Mouse (Mus musculus) lung, postnatal 0 days (tissue): ENCODE data around the gene Clk4. TPM values are rescaled to one million over a fixed set of nuclear protein-coding genes. Genes with fewer than 3 reads are reported as not detected.

Experiments used
- ATAC-seq: fragments of 200-750 bp; cut with Nextera tagmentation; 2 replicates; pipeline ENCODE4 v1.8.0; 2017; ENCODE audit warnings: moderate library complexity
- DNase-seq: peaks from one replicate; pipeline ENCODE4 v3.0.0-alpha.2; 2016; ENCODE audit warnings: low spot score
- H3K27ac ChIP-seq: fragments of 300-500 bp; sonication (generic); 2 replicates; pipeline ENCODE4 v1.5.1; 2014; ENCODE audit warnings: antibody characterized with exemption, mild to moderate bottlenecking, low read length, mixed read lengths
- H3K27me3 ChIP-seq: fragments of 300-500 bp; sonication (generic); replicated peaks from 2 replicates; pipeline ENCODE4 v1.6.1; 2014; ENCODE audit warnings: low read length, mixed read lengths; ENCODE audit not compliant: insufficient read depth
- H3K36me3 ChIP-seq: fragments of 300-500 bp; sonication (generic); 2 replicates; pipeline ENCODE4 v1.6.1; 2014; ENCODE audit warnings: low read length, mixed read lengths; ENCODE audit not compliant: insufficient read depth
- H3K4me1 ChIP-seq: fragments of 300-500 bp; sonication (generic); 2 replicates; pipeline ENCODE4 v1.6.1; 2014; ENCODE audit warnings: antibody characterized with exemption, low read depth, low read length, mixed read lengths; ENCODE audit not compliant: insufficient read depth
- H3K4me2 ChIP-seq: fragments of 300-500 bp; sonication (generic); replicated peaks from 2 replicates; pipeline ENCODE4 v1.6.1; 2014; ENCODE audit warnings: low read depth, mild to moderate bottlenecking, low read length, moderate library complexity, mixed read lengths
- H3K4me3 ChIP-seq: fragments of 300-500 bp; sonication (generic); 2 replicates; pipeline ENCODE4 v1.5.1; 2014; ENCODE audit warnings: low read depth, low read length
- H3K9ac ChIP-seq: fragments of 300-500 bp; sonication (generic); replicated peaks from 2 replicates; pipeline ENCODE4 v1.6.1; 2014; ENCODE audit warnings: low read depth, mild to moderate bottlenecking
- H3K9me3 ChIP-seq: fragments of 300-500 bp; sonication (generic); 2 replicates; pipeline ENCODE4 v1.6.1; 2016; ENCODE audit warnings: low read length, mixed read lengths
- CTCF ChIP-seq: IDR thresholded peaks from 2 replicates; pipeline ENCODE4 v1.5.1; 2016; ENCODE audit warnings: antibody characterized with exemption, mild to moderate bottlenecking
- EP300 ChIP-seq: IDR thresholded peaks from 2 replicates; pipeline ENCODE4 v1.6.1; 2016; ENCODE audit warnings: antibody characterized with exemption, mild to moderate bottlenecking, control low read depth
- WGBS: fragments of 180-500 bp; shearing (Covaris S2); extraction: QIAGEN DNeasy Blood & Tissue Kit; methylation state at CpG from one replicate; pipeline ENCODE4 v1.1.7; 2014; 5-methylcytosine and 5-hydroxymethylcytosine counted together
- polyA plus RNA-seq: library from polyadenylated mRNA; unstranded; fragments of >200 nt; fragmentation: Nextera tagmentation; extraction: Ambion mirVana; gene quantifications from 2 replicates; pipeline ENCODE4 v1.2.1, GENCODE M21; 2015

Clk4 gene
- polyA plus RNA-seq, 1 experiment from 2014 or later = 101 TPM

DNA sequence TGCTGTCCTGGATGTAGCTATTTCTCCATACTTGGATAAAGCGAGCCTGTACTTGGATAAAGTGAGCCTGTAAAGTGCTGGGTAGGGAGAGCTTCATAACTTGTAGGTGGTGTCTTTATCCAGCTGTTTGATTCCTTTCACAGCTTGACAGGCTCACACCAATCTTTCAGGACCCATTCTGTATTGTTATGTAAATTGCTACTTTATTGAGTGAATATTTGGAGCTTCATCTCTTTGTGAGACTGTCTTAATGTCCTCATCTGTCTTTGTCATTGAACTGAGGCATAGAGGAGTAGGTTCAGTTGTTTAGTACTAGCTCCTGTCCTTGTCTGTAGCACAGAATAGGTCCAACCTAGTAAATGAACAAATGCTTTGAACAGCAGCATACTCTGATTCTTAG lies 12.9 kb downstream of the Clk4 start:
- peaks cover 43% of the 10 kb centered on the region; the same call in 1 of the 2 replicates for H3K36me3 ChIP-seq
- no peaks in the 10 kb centered on the region for H3K27me3 ChIP-seq
- no peaks in the 10 kb centered on the region for H3K9me3 ChIP-seq
- ATAC-seq (no peak), DNase-seq (no peak)
- no peak overlapping the region for H3K9ac ChIP-seq
- WGBS = 92% methylated on average over 1 of the region's 1 CpGs
- H3K27ac ChIP-seq = no peak overlapping the region
- TF ChIP-seq EP300 = no peak
- TF ChIP-seq CTCF = no peak
- H3K4me1 ChIP-seq = no peaks in the 10 kb centered on the region
- H3K4me2 ChIP-seq = no peak overlapping the region
- H3K4me3 ChIP-seq = no peak overlapping the region

DNA sequence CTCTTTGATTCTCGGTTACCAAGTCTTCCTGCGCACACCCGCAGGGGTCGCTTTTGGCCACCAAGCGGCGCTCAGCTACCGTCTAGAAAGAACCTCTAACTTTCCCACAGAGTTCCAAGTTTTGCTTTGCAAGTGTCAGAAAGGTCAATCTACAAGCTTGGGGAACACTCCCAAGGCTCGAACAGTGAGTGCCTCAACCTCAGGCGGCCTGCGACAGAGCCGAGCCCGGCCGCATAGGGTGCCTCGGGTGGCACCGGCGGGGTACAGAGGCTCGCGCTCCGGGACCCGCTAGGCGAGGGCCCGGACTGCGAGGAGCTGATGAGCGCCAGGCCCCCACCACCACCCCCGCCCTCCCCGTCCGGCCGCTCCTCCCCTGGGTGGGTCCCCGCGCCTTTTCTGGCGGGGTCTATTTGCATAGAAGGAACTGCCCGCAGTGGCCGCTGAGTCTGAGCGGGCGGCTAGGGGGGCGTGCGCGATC lies 28.1 kb downstream of the Clk4 start, which contains the start of gene Col23a1:
Gene Col23a1, plus strand, starts transcription at position 357 of the 478 bp plus-strand sequence.
- Histone ChIP-seq H3K36me3 (no peaks in the 10 kb centered on the region), H3K9ac (peak within 1 kb of the TSS; percentile 36), H3K27ac (peak within 1 kb of the TSS; percentile 80), H3K9me3 (no peaks in the 10 kb centered on the region), H3K4me1 (no peaks in the 10 kb centered on the region), H3K4me3 (peak within 1 kb of the TSS; percentile 65), H3K4me2 (peak within 1 kb of the TSS; percentile 96), H3K27me3 (no peaks in the 10 kb centered on the region; the same call in 1 of the 2 replicates)
- WGBS = 3% methylated on average over 27 of the region's 38 CpGs
- TF ChIP-seq EP300 (no peak), CTCF (peak; percentile 95)
- ATAC-seq (peak; percentile 92), DNase-seq (peak; percentile 96)

DNA sequence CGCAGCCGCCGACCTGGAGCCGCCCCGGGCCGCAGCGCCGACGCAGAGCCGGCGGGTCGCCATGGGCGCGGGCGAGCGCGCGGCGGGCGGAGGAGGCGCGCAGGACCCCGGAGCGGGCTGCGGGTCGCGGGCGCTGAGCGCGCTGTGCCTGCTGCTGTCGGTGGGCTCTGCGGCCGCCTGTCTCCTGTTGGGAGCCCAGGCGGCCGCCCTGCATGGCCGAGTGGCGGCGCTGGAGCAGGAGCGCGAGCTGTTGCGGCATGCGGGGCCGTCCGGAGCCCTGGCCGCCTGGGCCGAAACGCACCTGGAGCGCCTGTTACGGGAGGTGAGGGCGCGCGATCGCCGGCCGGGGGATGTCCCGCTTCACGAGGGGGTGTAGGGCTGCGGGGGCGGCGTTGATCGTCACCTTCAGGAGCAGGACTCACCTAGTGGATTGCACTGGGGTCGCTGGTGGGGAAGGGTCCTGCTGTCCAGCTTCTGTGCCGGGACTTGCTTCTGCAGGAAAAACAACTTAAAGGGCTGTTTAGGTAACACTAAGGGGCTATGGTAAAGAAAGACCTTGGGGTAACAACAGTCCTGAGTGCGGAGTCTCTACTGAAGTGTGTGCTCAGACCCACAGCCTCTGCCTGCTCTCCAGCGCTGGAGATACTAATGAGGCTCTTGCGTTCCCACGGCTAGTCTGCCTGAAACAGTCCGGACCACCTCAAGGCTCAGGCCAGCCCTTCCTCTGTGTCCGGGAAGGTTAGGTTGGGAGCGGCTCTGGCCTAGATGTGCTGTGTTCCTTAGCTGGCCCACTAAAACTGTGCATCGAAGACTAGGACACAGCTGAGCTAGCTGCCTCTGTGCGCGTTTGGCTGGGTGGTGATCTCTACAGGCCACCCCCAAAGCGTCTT lies 28.8 kb downstream of the Clk4 start:
- peak overlapping the region; percentile 96 for H3K4me2 ChIP-seq
- H3K36me3 ChIP-seq = no peaks in the 10 kb centered on the region

DNA sequence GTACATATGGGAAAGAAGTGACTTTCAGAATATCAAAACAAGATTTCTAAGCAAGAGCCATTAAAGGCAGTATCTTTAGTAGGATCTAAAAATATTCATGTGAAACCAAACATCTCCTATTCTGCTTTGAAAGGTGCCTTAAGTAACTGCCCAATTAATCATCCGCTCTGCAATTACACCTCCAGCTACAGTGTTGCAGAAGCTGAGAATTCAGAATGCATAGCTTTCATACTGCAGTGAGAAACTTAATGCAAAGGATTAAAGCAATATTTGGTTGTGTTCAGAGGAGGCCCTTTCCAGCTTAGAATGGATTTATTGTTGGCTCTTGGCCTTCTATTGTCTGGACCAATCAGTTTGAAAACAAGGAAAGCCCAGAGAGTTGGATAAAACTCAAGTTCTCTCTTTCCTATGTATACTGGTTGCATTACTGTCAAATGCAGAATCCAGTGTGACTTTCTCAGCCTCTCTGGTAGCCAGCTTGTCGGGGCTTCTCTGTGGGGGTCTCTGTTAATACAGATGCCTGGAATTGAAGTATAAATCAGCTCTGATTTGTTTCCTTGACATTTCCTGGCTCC lies 32.5 kb downstream of the Clk4 start:
- H3K4me1 ChIP-seq = no peaks in the 10 kb centered on the region
- no peak overlapping the region for H3K4me2 ChIP-seq
- H3K27me3 ChIP-seq = no peaks in the 10 kb centered on the region; the same call in 1 of the 2 replicates
- no peaks in the 10 kb centered on the region for H3K9me3 ChIP-seq
- ATAC-seq (no peak), DNase-seq (no peak)
- H3K27ac ChIP-seq = no peak overlapping the region
- TF ChIP-seq CTCF (no peak), EP300 (no peak)
- 55% methylated on average over 2 of the region's 2 CpGs for WGBS
- H3K4me3 ChIP-seq = no peak overlapping the region
- no peaks in the 10 kb centered on the region for H3K36me3 ChIP-seq
- no peak overlapping the region for H3K9ac ChIP-seq

More for the DNA sequence above, 28.8 kb downstream of the Clk4 start:
- TF ChIP-seq CTCF (peak; percentile 65), EP300 (no peak)
- ATAC-seq (peak; percentile 77), DNase-seq (peak; percentile 71)
- no peaks in the 10 kb centered on the region for H3K9me3 ChIP-seq
- 3% methylated on average over 38 of the region's 74 CpGs for whole genome bisulfite sequencing
- H3K9ac ChIP-seq = peak overlapping the region; percentile 36
- peak overlapping the region; percentile 65 for H3K4me3 ChIP-seq
- no peaks in the 10 kb centered on the region; the same call in 1 of the 2 replicates for H3K27me3 ChIP-seq
- H3K27ac ChIP-seq = peak overlapping the region; percentile 80
- H3K4me1 ChIP-seq = no peaks in the 10 kb centered on the region

DNA sequence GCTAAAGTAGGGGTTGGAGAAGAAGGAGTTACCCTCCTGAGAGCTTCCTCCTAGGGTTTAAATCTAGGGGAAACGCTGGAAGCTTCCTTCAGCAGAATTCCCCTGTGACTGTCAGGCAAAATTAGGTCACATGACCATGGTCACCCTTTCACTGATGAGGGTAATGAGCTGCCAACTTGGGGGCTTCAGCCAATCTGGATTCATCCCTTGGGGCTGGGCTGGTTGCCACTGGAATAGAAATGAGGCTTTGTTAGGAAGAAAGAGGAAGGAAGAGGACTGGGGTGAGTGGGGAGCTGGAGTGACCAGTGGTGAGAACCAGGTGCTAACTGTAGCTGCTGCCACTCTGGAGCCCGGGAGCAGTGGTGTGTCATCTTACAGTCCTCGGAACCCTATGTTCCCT lies 34.2 kb downstream of the Clk4 start:
- H3K4me3 ChIP-seq = no peak overlapping the region
- DNase-seq = no peak
- no peaks in the 10 kb centered on the region for H3K9me3 ChIP-seq
- H3K27me3 ChIP-seq = no peaks in the 10 kb centered on the region; the same call in 1 of the 2 replicates
- no peak overlapping the region for H3K4me2 ChIP-seq
- no peak overlapping the region for H3K27ac ChIP-seq
- WGBS = 67% methylated on average over 3 of the region's 3 CpGs
- TF ChIP-seq EP300 = no peak
- TF ChIP-seq CTCF = no peak
- no peaks in the 10 kb centered on the region for H3K36me3 ChIP-seq
- H3K9ac ChIP-seq = no peak overlapping the region
- ATAC-seq = no peak
- H3K4me1 ChIP-seq = no peaks in the 10 kb centered on the region

DNA sequence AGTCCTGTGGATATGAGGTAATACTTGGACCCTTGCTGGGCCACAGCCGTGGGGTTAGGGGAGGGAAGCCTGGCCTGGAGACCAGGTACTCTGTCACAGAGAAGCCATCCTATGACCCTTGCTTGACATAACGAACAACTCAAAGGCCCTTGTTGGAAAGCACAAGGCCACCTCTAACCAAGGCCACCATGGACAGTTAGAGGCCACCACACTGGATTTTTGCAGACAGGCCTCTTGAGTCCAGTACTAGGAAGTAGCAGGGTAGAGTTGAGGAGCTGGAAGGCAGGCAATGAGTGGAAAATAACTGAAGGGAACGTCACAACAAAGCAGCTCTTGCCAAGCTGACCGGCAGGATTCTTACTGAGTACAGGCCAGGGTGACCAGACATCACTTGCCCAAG lies 37.2 kb downstream of the Clk4 start:
- ATAC-seq (no peak), DNase-seq (no peak)
- Histone ChIP-seq H3K27me3 (no peaks in the 10 kb centered on the region), H3K36me3 (no peaks in the 10 kb centered on the region), H3K9ac (no peak overlapping the region), H3K4me2 (no peak overlapping the region), H3K9me3 (no peaks in the 10 kb centered on the region), H3K4me1 (no peaks in the 10 kb centered on the region), H3K4me3 (no peak overlapping the region), H3K27ac (no peak overlapping the region)
- 67% methylated on average over 4 of the region's 4 CpGs for WGBS
- TF ChIP-seq EP300 (no peak), CTCF (no peak)
